Mouse (Mus musculus): Measurements from ENCODE around the gene Gm17689. TPM values are rescaled to one million over a fixed set of nuclear protein-coding genes. Genes with fewer than 3 reads are reported as not detected.

The Gm17689 gene
- not detected in 2 replicates for polyA plus RNA-seq (2012; rRNA removed)

- no peak for DNase-seq (ENCODE audit: low read depth)
- TF ChIP-seq CTCF (IDR thresholded peaks at IDR 0.05; ENCODE audit: borderline replicate concordance, extremely low read depth, insufficient read depth, insufficient read length): no peak
- no peak for TF ChIP-seq POLR2A (IDR thresholded peaks at IDR 0.05; ENCODE audit: borderline replicate concordance, extremely low read depth, insufficient read depth, insufficient read length, poor library complexity, severe bottlenecking)
Measured at GRCm38 (mm10) chr9:36582535-36582934, at the start of gene Gm17689. Gene Gm17689, minus strand, starts transcription at chr9:36582635.

GRCm38 (mm10) chr9:36541863-36542262 lies 40.6 kb downstream of the Gm17689 start, which contains the start of gene Gm5615:
Gene Gm5615, minus strand, starts transcription at chr9:36541963.
- TF ChIP-seq POLR2A (IDR thresholded peaks at IDR 0.05; ENCODE audit: borderline replicate concordance, extremely low read depth, insufficient read depth, insufficient read length, poor library complexity, severe bottlenecking) (no peak), CTCF (IDR thresholded peaks at IDR 0.05; ENCODE audit: borderline replicate concordance, extremely low read depth, insufficient read depth, insufficient read length) (no peak)
- no peak for DNase-seq (ENCODE audit: low read depth)

Other genes starting within 250 kb of the Gm17689 start
- not detected in 2 replicates for gene Gm7257, start 150.8 kb downstream of the Gm17689 start, polyA plus RNA-seq (2012; rRNA removed)
- not detected in 2 replicates for gene Gm9513, start 107.0 kb downstream of the Gm17689 start, polyA plus RNA-seq (2012; rRNA removed)
- gene Gm5615, start 40.7 kb downstream of the Gm17689 start, polyA plus RNA-seq (2012; rRNA removed): not detected in 2 replicates
- not detected in 2 replicates for gene A630095E13Rik, start 60.7 kb upstream of the Gm17689 start, polyA plus RNA-seq (2012; rRNA removed)
- not detected in 2 replicates for gene Acrv1, start 110.6 kb upstream of the Gm17689 start, polyA plus RNA-seq (2012; rRNA removed)
- gene Chek1, start 144.4 kb upstream of the Gm17689 start, polyA plus RNA-seq (2012; rRNA removed): 6.5 and 9.1 TPM in 2 replicates
- 86.6 and 96.4 TPM in 2 replicates for gene Stt3a, start 185.0 kb upstream of the Gm17689 start, polyA plus RNA-seq (2012; rRNA removed)
- gene Ei24, start 214.8 kb upstream of the Gm17689 start, polyA plus RNA-seq (2012; rRNA removed): 117 and 122 TPM in 2 replicates
- gene Fez1, start 239.2 kb upstream of the Gm17689 start, polyA plus RNA-seq (2012; rRNA removed): 326 and 357 TPM in 2 replicates

Data from brain, embryonic 14.5 days (tissue).